In the genomic region with DNA sequence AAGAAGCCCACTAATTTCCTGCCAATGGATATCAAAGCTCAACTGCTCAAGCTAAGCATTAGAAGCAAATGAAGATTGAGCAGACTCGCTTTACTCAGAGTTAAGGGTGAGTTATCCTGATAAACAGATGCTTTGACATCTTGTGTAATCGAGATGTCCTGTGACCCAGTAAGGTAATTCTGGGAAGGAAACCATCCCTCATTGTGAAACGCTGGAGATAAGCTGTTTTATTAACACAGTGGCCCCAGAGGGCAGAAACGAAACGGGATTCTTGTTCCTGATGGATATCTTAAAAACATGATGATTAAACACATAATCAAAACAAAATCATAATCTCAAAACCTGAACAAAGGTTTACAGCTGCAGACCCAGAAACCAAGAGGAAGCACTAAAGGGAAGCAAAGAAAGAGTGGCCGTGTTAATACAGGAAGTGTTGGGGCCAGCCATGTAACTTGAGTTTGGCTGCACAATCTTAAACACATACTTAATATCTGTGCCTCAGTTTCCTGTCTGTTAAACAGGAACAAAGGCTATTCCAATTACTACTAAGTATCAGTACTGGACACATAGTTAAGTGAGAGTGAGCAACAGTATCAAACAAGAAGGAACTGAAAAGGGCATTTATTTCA, we compare ENCODE assay signal across 15 mouse cellular contexts.
"Had no signal": no experiment of that assay in that cellular context is flagged by ENCODE, and none has a peak within 500 bp of the region (broad histone marks: within the 10 kb centered on the region; RNA-seq: fewer than 3 reads in every experiment).

No protein-coding gene starts in this region.

- H3K9me3 ChIP-seq: limb, embryonic 15.5 days; megakaryocyte, embryonic 14.5 days; midbrain, embryonic 12.5 days had no signal

- H3K36me3 ChIP-seq: limb, embryonic 15.5 days; midbrain, embryonic 12.5 days had no signal

- DNase-seq: kidney, adult 11 months; kidney, adult 9 months; kidney, postnatal 36 days; layer of hippocampus, adult 9-11 months; layer of hippocampus, postnatal 36 days; lung, adult 2 months; lung, postnatal 10 days; right cerebral cortex, adult 18-20 months; thymus, postnatal 4 days had no signal

- H3K4me3 ChIP-seq: limb, embryonic 15.5 days; megakaryocyte, embryonic 14.5 days; midbrain, embryonic 12.5 days had no signal

- H3K9ac ChIP-seq: limb, embryonic 15.5 days; liver, embryonic 14.5 days; midbrain, embryonic 12.5 days had no signal

- H3K27me3 ChIP-seq: limb, embryonic 15.5 days; midbrain, embryonic 12.5 days had no signal

- H3K27ac ChIP-seq: kidney, postnatal 0 days; limb, embryonic 15.5 days; liver, embryonic 14.5 days; midbrain, embryonic 12.5 days; stomach, postnatal 0 days had no signal

- H3K4me2 ChIP-seq: limb, embryonic 15.5 days; midbrain, embryonic 12.5 days had no signal
